Mouse (Mus musculus) heart, postnatal 36 days (tissue): ENCODE measurements around the gene Mxd4. TPM values are rescaled to one million over a fixed set of nuclear protein-coding genes. Genes with fewer than 3 reads are reported as not detected.

Source experiments
- DNase-seq, 2 experiments: peaks; one replicate each; pipeline ENCODE4 v3.0.0; 2021 to 2022
- intact Hi-C: fragments of 180-260 bp; cut with DNase I; formaldehyde crosslinking; loops from one replicate; pipeline ENCODE4 v1.15.1; 2025
- total RNA-seq, 2 experiments: library from RNA; stranded (reverse); gene quantifications; 2 replicates each; pipeline ENCODE4 v1.2.3; 2021

Gene Mxd4
- total RNA-seq, 2 experiments from 2014 or later = 73.8 to 84.6 TPM

DNA sequence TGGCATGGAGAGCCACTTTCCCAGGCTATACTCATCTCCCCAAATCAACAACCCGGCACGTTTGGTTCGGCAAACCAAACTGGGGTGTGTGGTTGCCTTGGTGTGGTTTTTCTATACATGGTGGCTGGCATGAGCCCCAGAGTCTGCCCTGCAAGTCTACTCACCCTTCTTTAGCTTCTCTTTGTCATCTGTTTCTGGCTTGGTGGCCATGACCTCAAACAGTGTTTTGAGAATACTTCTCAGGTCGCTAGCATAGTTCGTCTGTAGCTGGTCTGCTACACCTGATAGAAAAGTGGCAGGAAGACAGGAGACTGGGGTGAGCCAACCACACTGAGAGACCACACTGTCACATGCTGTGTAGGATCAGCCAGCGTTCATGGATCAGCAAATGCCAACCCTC, 11.1 kb upstream of the Mxd4 start:
- intact Hi-C loops = no loop called here
- no peak for DNase-seq

DNA sequence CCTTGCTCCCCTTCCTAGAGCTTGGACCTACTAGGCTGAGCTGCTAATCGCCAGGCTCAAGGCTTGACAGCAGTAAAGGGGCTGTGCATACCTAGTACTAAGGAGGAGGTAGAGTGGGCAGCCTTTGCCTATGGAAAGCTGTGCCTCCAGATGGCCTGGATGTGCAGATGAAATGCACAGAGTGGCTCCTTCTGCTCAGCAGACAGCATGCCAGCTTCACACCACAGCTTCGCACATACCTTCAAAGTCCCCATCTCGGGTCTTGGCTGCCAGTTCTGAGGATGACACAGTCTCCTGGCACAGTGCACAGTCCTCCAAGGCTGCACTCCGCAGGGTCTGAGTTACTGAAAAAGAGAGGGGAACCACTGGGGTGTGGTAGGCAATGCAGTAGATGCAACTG, 9.7 kb upstream of the Mxd4 start:
- DNase-seq = no peak
- intact Hi-C loops = no loop called here

DNA sequence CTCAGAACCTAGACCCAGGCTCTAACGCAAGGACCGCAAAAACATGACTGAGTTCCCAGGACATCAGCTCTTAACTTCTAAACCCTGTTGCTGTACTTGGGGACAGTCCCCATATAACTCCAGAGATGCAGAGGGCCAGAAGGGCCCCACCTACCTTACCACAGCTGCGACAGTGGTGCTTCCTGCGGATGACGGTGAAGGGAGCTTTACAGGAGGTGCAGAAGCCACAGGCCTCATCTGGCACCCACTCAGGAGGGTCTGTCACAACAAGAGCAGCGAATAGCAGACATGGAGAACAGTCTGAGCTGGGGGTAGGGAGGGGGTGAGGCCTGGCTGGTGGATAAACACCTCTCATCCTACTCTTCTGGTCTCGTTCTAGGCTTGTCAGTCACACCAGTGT, 8.9 kb upstream of the Mxd4 start:
- no peak for DNase-seq
- intact Hi-C loops = no loop called here

- intact Hi-C loops = no loop called here
Measured at GRCm38 (mm10) chr5:34195786-34196185, 8.3 kb upstream of the Mxd4 start.

GRCm38 (mm10) chr5:34194975-34195662, 7.6 kb upstream of the Mxd4 start:
- intact Hi-C loops = loop anchor here (5.0 kb wide), 1 partner anchor 98 kb away; no protein-coding TSS in a partner anchor
- no peak for DNase-seq

More at GRCm38 (mm10) chr5:34195786-34196185, 8.3 kb upstream of the Mxd4 start:
- DNase-seq = no peak

DNA sequence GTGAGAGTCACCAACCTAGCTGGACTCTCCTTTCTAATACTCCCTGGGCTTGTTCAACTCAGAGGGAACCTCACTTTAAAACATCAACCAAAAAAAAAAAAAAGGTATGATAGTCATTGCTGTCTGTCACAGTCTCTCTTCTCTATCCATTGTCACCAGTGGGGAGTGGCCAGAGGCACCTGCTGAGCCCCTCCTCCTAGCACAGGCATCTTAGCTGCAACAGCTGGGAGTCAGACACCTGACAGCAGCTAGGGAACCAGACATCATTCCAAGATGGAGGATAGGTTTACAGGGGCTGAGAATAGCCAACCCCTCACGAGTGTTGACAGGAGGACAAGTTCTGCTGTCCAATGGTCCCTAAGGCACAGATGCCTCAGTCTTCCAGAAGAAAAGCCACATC, 6.9 kb upstream of the Mxd4 start:
- intact Hi-C loops = loop anchor here (5.0 kb wide), 1 partner anchor 97 kb away; no protein-coding TSS in a partner anchor

GRCm38 (mm10) chr5:34191843-34192242, 4.3 kb upstream of the Mxd4 start:
- DNase-seq = no peak
- intact Hi-C loops = loop anchor here (1.0 to 5.0 kb wide), 2 partner anchors 50 to 95 kb away; no protein-coding TSS in a partner anchor

More for the DNA sequence above, 6.9 kb upstream of the Mxd4 start:
- DNase-seq = no peak

DNA sequence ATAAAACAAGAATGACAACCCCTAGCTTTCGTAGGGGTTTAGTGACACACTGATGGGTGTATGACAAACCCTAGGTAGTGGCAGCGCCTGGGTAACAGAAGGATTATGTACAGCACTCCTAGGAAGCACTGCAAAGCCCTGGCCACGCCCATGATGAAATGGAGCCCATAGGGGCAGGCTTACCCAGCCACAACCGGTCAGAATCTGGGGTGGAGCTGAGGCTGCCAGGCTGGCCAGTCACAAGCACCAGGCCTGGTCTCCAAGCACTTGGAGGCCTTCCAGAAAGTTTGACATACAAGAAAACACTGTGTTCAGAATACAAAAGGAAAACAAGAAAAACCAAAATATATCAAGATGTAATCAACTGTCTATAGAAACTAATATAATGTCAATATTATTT, 3.5 kb upstream of the Mxd4 start:
- DNase-seq = no peak
- intact Hi-C loops = loop anchor here (5.0 kb wide), 1 partner anchor 94 kb away; no protein-coding TSS in a partner anchor

- DNase-seq = no peak
- intact Hi-C loops = loop anchor here (10.0 kb wide), 4 partner anchors 255 to 535 kb away; partner anchors contain the start of genes Add1, Nelfa, Slbp and Tacc3
Measured at GRCm38 (mm10) chr5:34189521-34189920, 2.0 kb upstream of the Mxd4 start.

DNA sequence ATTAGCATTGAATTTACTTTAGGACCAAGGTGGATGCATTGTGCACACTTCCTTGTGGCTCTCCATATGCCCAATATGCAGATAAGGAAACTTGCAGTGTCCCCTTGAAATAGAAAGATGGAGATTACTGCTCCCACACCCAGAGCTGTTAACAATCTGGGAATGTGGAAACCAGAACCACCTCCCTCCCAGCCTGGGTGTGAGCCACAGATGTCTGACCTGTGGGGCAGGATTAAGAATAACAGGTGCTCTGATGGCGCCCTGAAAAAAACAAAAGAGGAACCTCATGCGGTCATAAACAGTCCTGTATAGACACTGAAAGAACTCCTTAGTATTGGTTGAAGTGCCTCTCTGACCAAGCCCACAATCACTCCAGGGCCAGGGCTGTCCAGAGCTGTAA, 1.3 kb upstream of the Mxd4 start:
- intact Hi-C loops = loop anchor here (10.0 kb wide), 4 partner anchors 254 to 534 kb away; partner anchors contain the start of genes Add1, Nelfa, Slbp and Tacc3
- no peak for DNase-seq

- intact Hi-C loops = loop anchor here (10.0 kb wide), 4 partner anchors 252 to 532 kb away; partner anchors contain the start of genes Add1, Nelfa, Slbp and Tacc3
- DNase-seq = peak; percentile 69 to 80
Measured at GRCm38 (mm10) chr5:34186961-34187391, 544 bp downstream of the Mxd4 start.

GRCm38 (mm10) chr5:34186391-34186790, 1.1 kb downstream of the Mxd4 start:
- peak in 1 of 2 experiments; percentile 38 for DNase-seq
- intact Hi-C loops = loop anchor here (10.0 kb wide), 4 partner anchors 252 to 532 kb away; partner anchors contain the start of genes Add1, Nelfa, Slbp and Tacc3

- intact Hi-C loops = loop anchor here (2.0 to 10.0 kb wide), 5 partner anchors 15 to 531 kb away; partner anchors contain the start of genes Add1, Nelfa, Slbp and Tacc3
- peak in 1 of 2 experiments; percentile 2 for DNase-seq
Measured at GRCm38 (mm10) chr5:34185791-34186190, 1.7 kb downstream of the Mxd4 start.

GRCm38 (mm10) chr5:34185051-34185580, 2.4 kb downstream of the Mxd4 start:
- intact Hi-C loops = loop anchor here (2.0 to 10.0 kb wide), 5 partner anchors 14 to 530 kb away; partner anchors contain the start of genes Add1, Nelfa, Slbp and Tacc3
- peak in 1 of 2 experiments; percentile 14 for DNase-seq

DNA sequence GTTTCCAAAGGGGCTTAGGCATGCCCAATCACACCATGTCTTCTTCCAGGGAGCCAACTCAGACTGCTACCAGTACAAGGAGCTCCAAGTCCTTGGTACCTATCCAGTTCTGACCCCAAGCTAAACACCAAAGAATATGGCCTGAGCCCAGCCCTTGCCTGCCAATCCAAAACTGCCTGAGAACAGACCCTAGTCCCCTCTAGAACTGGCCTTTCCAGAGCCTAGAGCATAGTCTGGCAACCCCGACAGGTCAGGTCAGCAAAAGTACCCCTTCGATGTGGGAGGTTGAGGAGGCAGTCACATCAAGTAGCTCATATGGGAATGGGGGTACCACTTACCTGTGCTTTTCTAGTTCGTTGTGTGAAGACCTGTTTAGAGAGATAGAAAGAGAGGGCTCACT, 3.5 kb downstream of the Mxd4 start:
- intact Hi-C loops = loop anchor here (2.0 to 10.0 kb wide), 5 partner anchors 13 to 529 kb away; partner anchors contain the start of genes Add1, Nelfa, Slbp and Tacc3
- no peak for DNase-seq

GRCm38 (mm10) chr5:34183156-34183880, 4.2 kb downstream of the Mxd4 start:
- DNase-seq = peak; percentile 77 to 80
- intact Hi-C loops = loop anchor here (10.0 kb wide), 4 partner anchors 249 to 529 kb away; partner anchors contain the start of genes Add1, Nelfa, Slbp and Tacc3

DNA sequence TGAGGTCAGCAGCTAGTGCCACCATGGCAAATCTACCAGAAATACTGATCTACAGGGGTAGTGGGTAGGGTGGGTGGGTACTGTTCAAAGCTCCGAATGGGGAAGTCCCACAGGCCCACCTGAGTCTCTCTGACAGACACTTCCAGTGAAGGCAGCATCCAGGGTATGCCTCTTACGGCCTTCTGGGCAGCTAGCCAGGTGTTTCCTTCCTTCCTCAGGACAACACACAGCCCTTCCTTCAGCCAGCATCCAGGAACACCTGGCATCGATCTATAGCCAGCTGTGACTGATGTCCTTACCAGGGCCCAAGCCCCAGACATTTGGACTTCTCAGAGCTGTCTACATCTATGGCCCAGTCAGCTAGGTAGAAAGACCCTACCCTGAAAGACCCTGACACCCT, 5.0 kb downstream of the Mxd4 start:
- intact Hi-C loops = loop anchor here (10.0 kb wide), 4 partner anchors 248 to 528 kb away; partner anchors contain the start of genes Add1, Nelfa, Slbp and Tacc3
- peak; percentile 58 to 59 for DNase-seq

DNA sequence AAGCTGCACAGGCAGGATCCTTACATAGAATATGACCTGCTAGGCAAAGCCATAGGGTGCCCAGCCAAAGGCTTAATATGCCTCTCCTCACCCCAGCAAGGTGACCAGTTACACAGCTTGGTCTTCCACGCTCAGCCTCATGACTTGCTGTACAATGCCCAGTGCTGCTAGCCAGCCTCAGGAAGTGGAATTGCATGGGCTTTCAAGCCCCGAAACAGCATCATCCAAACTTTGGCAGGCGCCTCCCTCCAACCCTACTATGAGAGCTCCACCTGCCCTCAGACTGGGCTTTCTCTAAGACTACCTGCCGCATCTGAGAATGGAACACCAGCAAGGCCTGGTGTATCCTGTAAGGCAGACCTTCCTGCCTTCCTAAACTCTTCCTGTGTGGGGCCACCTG, 9.7 kb downstream of the Mxd4 start:
- intact Hi-C loops = no loop called here
- peak in 1 of 2 experiments; percentile 1 for DNase-seq

- DNase-seq = peak in 1 of 2 experiments; percentile 12
- intact Hi-C loops = no loop called here
Measured at GRCm38 (mm10) chr5:34177091-34177490, 10.4 kb downstream of the Mxd4 start.

GRCm38 (mm10) chr5:34176691-34177090, 10.8 kb downstream of the Mxd4 start:
- no peak for DNase-seq
- intact Hi-C loops = no loop called here

GRCm38 (mm10) chr5:34175403-34175694, 12.2 kb downstream of the Mxd4 start:
- intact Hi-C loops = no loop called here
- no peak for DNase-seq
